Comparison of ENCODE assay signal across 24 mouse cellular contexts in genomic region chr2:53047031-53047430, GRCm38 (mm10).
DNase-seq lines count a peak whose midpoint lies in the region; ATAC-seq lines count a peak whose summit lies in the region.
"Had no signal": no experiment of that assay in that cellular context is flagged by ENCODE, and none has a peak within 500 bp of the region (broad histone marks: within the 10 kb centered on the region; RNA-seq: fewer than 3 reads in every experiment).

No protein-coding gene starts in this region.

- no peaks in the 10 kb centered on the region for H3K9me3 ChIP-seq in forebrain, embryonic 15.5 days
- no peaks in the 10 kb centered on the region for H3K9me3 ChIP-seq in forebrain, embryonic 16.5 days (ENCODE audit: control insufficient read depth, low read length)
- H3K9me3 ChIP-seq in lung, embryonic 16.5 days (ENCODE audit: control insufficient read depth, low read length), result no peaks in the 10 kb centered on the region
- no peaks in the 10 kb centered on the region for H3K9me3 ChIP-seq in embryonic facial prominence, embryonic 15.5 days (replicated peaks)
- H3K9me3 ChIP-seq in limb, embryonic 10.5 days (replicated peaks), result no peaks in the 10 kb centered on the region
- H3K9me3 ChIP-seq: embryonic facial prominence, embryonic 12.5 days; forebrain, embryonic 10.5 days; forebrain, embryonic 13.5 days; G1E; hindbrain, embryonic 12.5 days; hindbrain, embryonic 15.5 days had no signal

- H3K27me3 ChIP-seq in forebrain, embryonic 15.5 days, result no peaks in the 10 kb centered on the region
- H3K27me3 ChIP-seq in forebrain, embryonic 16.5 days (replicated peaks; ENCODE audit: control insufficient read depth, insufficient read depth, low read length), result no peaks in the 10 kb centered on the region
- H3K27me3 ChIP-seq in lung, embryonic 16.5 days (ENCODE audit: control insufficient read depth, insufficient read depth, low read depth, low read length), result no peaks in the 10 kb centered on the region
- no peaks in the 10 kb centered on the region for H3K27me3 ChIP-seq in embryonic facial prominence, embryonic 15.5 days
- H3K27me3 ChIP-seq in limb, embryonic 10.5 days (ENCODE audit: low read depth, poor library complexity, severe bottlenecking), result no peaks in the 10 kb centered on the region
- H3K27me3 ChIP-seq: CH12.LX; embryonic facial prominence, embryonic 12.5 days; forebrain, embryonic 13.5 days; hindbrain, embryonic 12.5 days; hindbrain, embryonic 15.5 days; Patski had no signal

- no peak overlapping the region for H3K4me3 ChIP-seq in forebrain, embryonic 15.5 days
- H3K4me3 ChIP-seq in forebrain, embryonic 16.5 days (replicated peaks; ENCODE audit: low read length), result no peak overlapping the region
- H3K4me3 ChIP-seq in lung, embryonic 16.5 days (ENCODE audit: low read length), result no peak overlapping the region
- H3K4me3 ChIP-seq in embryonic facial prominence, embryonic 15.5 days (replicated peaks), result no peak overlapping the region
- no peak overlapping the region for H3K4me3 ChIP-seq in limb, embryonic 10.5 days
- H3K4me3 ChIP-seq: embryonic facial prominence, embryonic 12.5 days; forebrain, embryonic 10.5 days; forebrain, embryonic 13.5 days; hindbrain, embryonic 12.5 days; hindbrain, embryonic 15.5 days had no signal

- peak overlapping the region; percentile 7; the same call in 1 of the 2 replicates for H3K27ac ChIP-seq in forebrain, embryonic 15.5 days (replicated peaks)
- H3K27ac ChIP-seq in forebrain, embryonic 16.5 days (ENCODE audit: low read length), result no peak overlapping the region
- H3K27ac ChIP-seq in lung, embryonic 16.5 days (ENCODE audit: low read length), result no peak overlapping the region
- H3K27ac ChIP-seq in embryonic facial prominence, embryonic 15.5 days (replicated peaks), result no peak overlapping the region
- no peak overlapping the region for H3K27ac ChIP-seq in limb, embryonic 10.5 days
- H3K27ac ChIP-seq: forebrain, embryonic 10.5 days; forebrain, embryonic 13.5 days; hindbrain, embryonic 12.5 days; hindbrain, embryonic 15.5 days had no signal

- ATAC-seq in forebrain, embryonic 15.5 days (replicated peaks), result no peak
- no peak for ATAC-seq in forebrain, embryonic 16.5 days
- peak; percentile 74 for ATAC-seq in lung, embryonic 16.5 days (ENCODE audit: low read depth)
- ATAC-seq in embryonic facial prominence, embryonic 15.5 days (ENCODE audit: insufficient number of reproducible peaks, low FRiP score, low TSS enrichment, low read depth), result peak; percentile 41; the same call in 1 of the 2 replicates
- ATAC-seq: Patski had no signal

- peaks cover 8% of the 10 kb centered on the region for H3K36me3 ChIP-seq in forebrain, embryonic 15.5 days
- H3K36me3 ChIP-seq in forebrain, embryonic 16.5 days (ENCODE audit: control insufficient read depth, insufficient read depth), result peaks cover 11% of the 10 kb centered on the region; the same call in 1 of the 2 replicates
- no peaks in the 10 kb centered on the region for H3K36me3 ChIP-seq in lung, embryonic 16.5 days (ENCODE audit: control insufficient read depth, insufficient read depth, low read length)
- H3K36me3 ChIP-seq in embryonic facial prominence, embryonic 15.5 days, result peaks cover 6% of the 10 kb centered on the region; the same call in 1 of the 2 replicates
- peaks cover 26% of the 10 kb centered on the region for H3K36me3 ChIP-seq in limb, embryonic 10.5 days
- H3K36me3 ChIP-seq: G1E had no signal

- H3K9ac ChIP-seq in forebrain, embryonic 15.5 days (replicated peaks), result no peak overlapping the region
- H3K9ac ChIP-seq in forebrain, embryonic 16.5 days (replicated peaks; ENCODE audit: low read depth, low read length), result no peak overlapping the region
- no peak overlapping the region for H3K9ac ChIP-seq in lung, embryonic 16.5 days (ENCODE audit: low read length)
- H3K9ac ChIP-seq in embryonic facial prominence, embryonic 15.5 days, result no peak overlapping the region
- H3K9ac ChIP-seq: embryonic facial prominence, embryonic 12.5 days; forebrain, embryonic 13.5 days; hindbrain, embryonic 12.5 days; hindbrain, embryonic 15.5 days had no signal

- peaks cover 28% of the 10 kb centered on the region for H3K4me1 ChIP-seq in forebrain, embryonic 15.5 days
- H3K4me1 ChIP-seq in forebrain, embryonic 16.5 days (replicated peaks; ENCODE audit: control insufficient read depth, insufficient read depth, low read length), result peaks cover 16% of the 10 kb centered on the region
- H3K4me1 ChIP-seq in lung, embryonic 16.5 days (replicated peaks; ENCODE audit: control insufficient read depth, insufficient read depth, low read length), result 0 out of 2 replicates have a peak, but pooled peaks cover 2% of the 10 kb centered on the region
- H3K4me1 ChIP-seq in embryonic facial prominence, embryonic 15.5 days, result peaks cover 31% of the 10 kb centered on the region
- H3K4me1 ChIP-seq in limb, embryonic 10.5 days, result peaks cover 17% of the 10 kb centered on the region
- H3K4me1 ChIP-seq: forebrain, embryonic 10.5 days; forebrain, embryonic 13.5 days; hindbrain, embryonic 12.5 days; hindbrain, embryonic 15.5 days had no signal

- H3K4me2 ChIP-seq in forebrain, embryonic 15.5 days (replicated peaks), result no peak overlapping the region
- no peak overlapping the region for H3K4me2 ChIP-seq in forebrain, embryonic 16.5 days (ENCODE audit: low read length)
- no peak overlapping the region for H3K4me2 ChIP-seq in lung, embryonic 16.5 days (ENCODE audit: low read depth, low read length)
- no peak overlapping the region for H3K4me2 ChIP-seq in embryonic facial prominence, embryonic 15.5 days (replicated peaks)
- H3K4me2 ChIP-seq: embryonic facial prominence, embryonic 12.5 days; forebrain, embryonic 13.5 days; heart, embryonic 11.5 days; hindbrain, embryonic 12.5 days; hindbrain, embryonic 15.5 days had no signal

- no peak for DNase-seq in lung, postnatal 36 days
- peak; percentile 31 for DNase-seq in limb, embryonic 10.5 days (ENCODE audit: low spot score)
- no peak for DNase-seq in spleen, postnatal 4 days (ENCODE audit: low spot score in 2 of 2)
- DNase-seq: adrenal gland, postnatal 10 days; adrenal gland, postnatal 36 days; B cell, adult 2 months; cerebellum, adult 18-20 months; cerebellum, adult 9-10 months; cerebellum, postnatal 14 days; gastrocnemius, postnatal 10 days; gastrocnemius, postnatal 36 days had no signal

- 74% methylated on average over 6 of the region's 6 CpGs for WGBS in forebrain, embryonic 15.5 days
- WGBS in forebrain, embryonic 16.5 days, result 73% methylated on average over 6 of the region's 6 CpGs
- WGBS in lung, embryonic 16.5 days, result 56% methylated on average over 6 of the region's 6 CpGs
- WGBS in embryonic facial prominence, embryonic 15.5 days, result 47% methylated on average over 6 of the region's 6 CpGs
- 61% methylated on average over 6 of the region's 6 CpGs for WGBS in limb, embryonic 10.5 days

Comparison
In these comparisons a context has a peak if more than half of its experiments do, and no peak if none do; other contexts are left out.
1. ATAC-seq: peak in lung, embryonic 16.5 days (single experiment) and embryonic facial prominence, embryonic 15.5 days (single experiment); none in forebrain, embryonic 15.5 days (single experiment) and forebrain, embryonic 16.5 days (single experiment).